Comparison of ENCODE assay signal across 15 mouse cellular contexts in the genomic region with DNA sequence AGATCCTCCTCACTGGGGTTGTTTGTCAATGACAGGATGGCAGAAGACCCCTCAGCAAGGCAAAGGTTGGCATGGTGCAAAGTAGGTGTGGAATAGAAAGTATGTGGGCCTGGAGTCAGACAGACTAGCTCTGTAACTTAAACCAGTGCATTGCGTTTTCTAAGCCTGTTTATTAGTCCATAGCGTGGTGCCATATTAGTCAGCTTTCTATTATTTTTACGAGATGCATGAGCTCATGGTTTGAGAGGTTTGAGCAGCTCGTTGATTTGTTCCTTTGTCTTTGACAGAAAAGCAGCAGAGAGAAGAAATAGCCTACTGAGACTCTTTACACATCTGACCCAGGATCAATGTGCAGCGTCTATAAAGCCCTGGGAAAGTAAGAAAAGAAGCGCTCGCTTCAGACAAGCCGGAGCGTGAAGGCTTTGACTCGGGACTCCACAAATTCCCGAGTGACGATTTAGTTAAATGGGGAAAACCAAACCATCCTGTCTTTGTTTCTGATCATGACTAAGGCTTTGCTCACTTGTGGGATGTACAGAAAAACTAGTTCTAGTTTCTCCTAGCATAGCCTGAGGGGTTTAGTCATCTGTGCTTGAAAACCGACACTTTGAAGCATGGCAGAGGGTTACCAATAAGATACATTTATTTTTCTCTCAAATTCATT.
"Had no signal": no experiment of that assay in that cellular context is flagged by ENCODE, and none has a peak within 500 bp of the region (broad histone marks: within the 10 kb centered on the region; RNA-seq: fewer than 3 reads in every experiment).

No protein-coding gene starts in this region.

- H3K27me3 ChIP-seq: midbrain, embryonic 13.5 days; neural tube, embryonic 13.5 days had no signal

- H3K36me3 ChIP-seq: midbrain, embryonic 13.5 days; neural tube, embryonic 13.5 days had no signal

- H3K4me3 ChIP-seq: midbrain, embryonic 13.5 days; neural tube, embryonic 13.5 days had no signal

- H3K4me2 ChIP-seq: midbrain, embryonic 13.5 days; neural tube, embryonic 13.5 days had no signal

- H3K4me1 ChIP-seq: midbrain, embryonic 13.5 days; neural tube, embryonic 13.5 days had no signal

- ATAC-seq: intestine, postnatal 0 days; midbrain, embryonic 13.5 days had no signal

- H3K9ac ChIP-seq: liver, embryonic 14.5 days; midbrain, embryonic 13.5 days; neural tube, embryonic 13.5 days had no signal

- H3K9me3 ChIP-seq: midbrain, embryonic 13.5 days had no signal

- H3K27ac ChIP-seq: kidney, postnatal 0 days; liver, embryonic 14.5 days; midbrain, embryonic 13.5 days; neural tube, embryonic 13.5 days had no signal

- DNase-seq: kidney, adult 9 months; kidney, postnatal 36 days; layer of hippocampus, adult 9-11 months; layer of hippocampus, postnatal 36 days; left cerebral cortex, postnatal 4 days; lung, adult 18-20 months; retina, postnatal 1 day; right cerebral cortex, postnatal 14 days; thymus, adult 18-20 months; thymus, postnatal 14 days had no signal
